Mouse (Mus musculus): ENCODE data around the gene Crtc1. TPM values are rescaled to one million over a fixed set of nuclear protein-coding genes. Genes with fewer than 3 reads are reported as not detected.

Gene Crtc1
- polyA plus RNA-seq, 1 experiment from 2014 or later: 23.0 TPM

GRCm38 (mm10) chr8:70340659-70341058 lies 98.7 kb downstream of the Crtc1 start:
- no peak overlapping the region for H3K4me3 ChIP-seq (ENCODE audit: low read depth, low read length)
- H3K4me1 ChIP-seq (ENCODE audit: control insufficient read depth, insufficient read depth, low read length): no peaks in the 10 kb centered on the region
- H3K27me3 ChIP-seq (ENCODE audit: control insufficient read depth, insufficient read depth, low read length): no peaks in the 10 kb centered on the region
- no peak for ATAC-seq (ENCODE audit: insufficient number of reproducible peaks, insufficient read depth, low FRiP score, low read depth)
- no peak overlapping the region for H3K4me2 ChIP-seq (replicated peaks; ENCODE audit: low read depth, low read length)
- H3K9me3 ChIP-seq (ENCODE audit: control insufficient read depth, low read depth, low read length): no peaks in the 10 kb centered on the region
- H3K36me3 ChIP-seq (ENCODE audit: control insufficient read depth, insufficient read depth, low read length): peaks cover 74% of the 10 kb centered on the region
- no peak overlapping the region for H3K27ac ChIP-seq (ENCODE audit: low read length)
- 90% methylated on average over 7 of the region's 7 CpGs for WGBS
- H3K9ac ChIP-seq (replicated peaks; ENCODE audit: low read depth, low read length): no peak overlapping the region

GRCm38 (mm10) chr8:70338931-70339330 lies 100.4 kb downstream of the Crtc1 start:
- Histone ChIP-seq H3K36me3 (ENCODE audit: control insufficient read depth, insufficient read depth, low read length) (peaks cover 91% of the 10 kb centered on the region), H3K4me2 (replicated peaks; ENCODE audit: low read depth, low read length) (no peak overlapping the region), H3K4me3 (ENCODE audit: low read depth, low read length) (no peak overlapping the region), H3K27ac (ENCODE audit: low read length) (no peak overlapping the region), H3K4me1 (ENCODE audit: control insufficient read depth, insufficient read depth, low read length) (no peaks in the 10 kb centered on the region), H3K9ac (replicated peaks; ENCODE audit: low read depth, low read length) (no peak overlapping the region), H3K27me3 (ENCODE audit: control insufficient read depth, insufficient read depth, low read length) (no peaks in the 10 kb centered on the region), H3K9me3 (ENCODE audit: control insufficient read depth, low read depth, low read length) (no peaks in the 10 kb centered on the region)
- no peak for ATAC-seq (ENCODE audit: insufficient number of reproducible peaks, insufficient read depth, low FRiP score, low read depth)
- WGBS: 90% methylated on average over 7 of the region's 7 CpGs

- Histone ChIP-seq H3K4me3 (ENCODE audit: low read depth, low read length) (no peak overlapping the region), H3K9ac (replicated peaks; ENCODE audit: low read depth, low read length) (no peak overlapping the region), H3K36me3 (ENCODE audit: control insufficient read depth, insufficient read depth, low read length) (peaks cover 66% of the 10 kb centered on the region), H3K4me1 (ENCODE audit: control insufficient read depth, insufficient read depth, low read length) (peaks cover 13% of the 10 kb centered on the region), H3K27me3 (ENCODE audit: control insufficient read depth, insufficient read depth, low read length) (no peaks in the 10 kb centered on the region), H3K9me3 (ENCODE audit: control insufficient read depth, low read depth, low read length) (no peaks in the 10 kb centered on the region), H3K27ac (ENCODE audit: low read length) (no peak overlapping the region), H3K4me2 (replicated peaks; ENCODE audit: low read depth, low read length) (no peak overlapping the region)
- WGBS: 96% methylated on average over 6 of the region's 6 CpGs
- no peak for ATAC-seq (ENCODE audit: insufficient number of reproducible peaks, insufficient read depth, low FRiP score, low read depth)
Measured at GRCm38 (mm10) chr8:70332878-70333202, 106.5 kb downstream of the Crtc1 start.

Other genes starting within 250 kb of the Crtc1 start
- 3.9 and 4.2 TPM in 2 replicates for gene Slc25a42, start 227.3 kb downstream of the Crtc1 start, polyA plus RNA-seq (2014; fragmentation: Nextera tagmentation; extraction: Ambion mirVana)
- gene Sugp2, start 205.4 kb downstream of the Crtc1 start, polyA plus RNA-seq (2014; fragmentation: Nextera tagmentation; extraction: Ambion mirVana): 30.7 and 34.6 TPM in 2 replicates
- 23.2 and 27.0 TPM in 2 replicates for gene Armc6, start 205.1 kb downstream of the Crtc1 start, polyA plus RNA-seq (2014; fragmentation: Nextera tagmentation; extraction: Ambion mirVana)
- gene Homer3, start 156.8 kb downstream of the Crtc1 start, polyA plus RNA-seq (2014; fragmentation: Nextera tagmentation; extraction: Ambion mirVana): 30.8 and 33.7 TPM in 2 replicates
- gene Ddx49, start 137.1 kb downstream of the Crtc1 start, polyA plus RNA-seq (2014; fragmentation: Nextera tagmentation; extraction: Ambion mirVana): 44.3 and 45.0 TPM in 2 replicates
- 320 and 341 TPM in 2 replicates for gene Cope, start 137.1 kb downstream of the Crtc1 start, polyA plus RNA-seq (2014; fragmentation: Nextera tagmentation; extraction: Ambion mirVana)
- gene Cers1, start 123.8 kb downstream of the Crtc1 start, polyA plus RNA-seq (2014; fragmentation: Nextera tagmentation; extraction: Ambion mirVana): 5.4 and 5.7 TPM in 2 replicates
- gene Gdf1, start 109.8 kb downstream of the Crtc1 start, polyA plus RNA-seq (2014; fragmentation: Nextera tagmentation; extraction: Ambion mirVana): 0.35 and 1.6 TPM in 2 replicates
- 17.0 and 17.1 TPM in 2 replicates for gene Upf1, start 86.3 kb downstream of the Crtc1 start, polyA plus RNA-seq (2014; fragmentation: Nextera tagmentation; extraction: Ambion mirVana)
- 0.38 TPM in 1 of 2 replicates, not detected in the other for gene Comp, start 66.0 kb downstream of the Crtc1 start, polyA plus RNA-seq (2014; fragmentation: Nextera tagmentation; extraction: Ambion mirVana)
- gene Klhl26, start 37.4 kb upstream of the Crtc1 start, polyA plus RNA-seq (2014; fragmentation: Nextera tagmentation; extraction: Ambion mirVana): 20.9 and 22.1 TPM in 2 replicates
- gene Tmem59l, start 47.8 kb upstream of the Crtc1 start, polyA plus RNA-seq (2014; fragmentation: Nextera tagmentation; extraction: Ambion mirVana): 4.8 and 6.4 TPM in 2 replicates
- gene Crlf1, start 53.6 kb upstream of the Crtc1 start, polyA plus RNA-seq (2014; fragmentation: Nextera tagmentation; extraction: Ambion mirVana): 1.6 and 1.8 TPM in 2 replicates
- 132 and 149 TPM in 2 replicates for gene Rex1bd, start 67.2 kb upstream of the Crtc1 start, polyA plus RNA-seq (2014; fragmentation: Nextera tagmentation; extraction: Ambion mirVana)
- gene Uba52, start 71.2 kb upstream of the Crtc1 start, polyA plus RNA-seq (2014; fragmentation: Nextera tagmentation; extraction: Ambion mirVana): 1,056 and 1,119 TPM in 2 replicates
- 258 and 281 TPM in 2 replicates for gene Fkbp8, start 88.1 kb upstream of the Crtc1 start, polyA plus RNA-seq (2014; fragmentation: Nextera tagmentation; extraction: Ambion mirVana)
- gene Kxd1, start 88.4 kb upstream of the Crtc1 start, polyA plus RNA-seq (2014; fragmentation: Nextera tagmentation; extraction: Ambion mirVana): 58.9 and 72.3 TPM in 2 replicates
- 17.1 and 17.9 TPM in 2 replicates for gene Ell, start 99.9 kb upstream of the Crtc1 start, polyA plus RNA-seq (2014; fragmentation: Nextera tagmentation; extraction: Ambion mirVana)
- gene Isyna1, start 154.8 kb upstream of the Crtc1 start, polyA plus RNA-seq (2014; fragmentation: Nextera tagmentation; extraction: Ambion mirVana): 81.3 and 82.4 TPM in 2 replicates
- 121 and 122 TPM in 2 replicates for gene Ssbp4, start 169.3 kb upstream of the Crtc1 start, polyA plus RNA-seq (2014; fragmentation: Nextera tagmentation; extraction: Ambion mirVana)
- 1.9 and 2.9 TPM in 2 replicates for gene Lrrc25, start 176.6 kb upstream of the Crtc1 start, polyA plus RNA-seq (2014; fragmentation: Nextera tagmentation; extraction: Ambion mirVana)
- gene Gdf15, start 192.9 kb upstream of the Crtc1 start, polyA plus RNA-seq (2014; fragmentation: Nextera tagmentation; extraction: Ambion mirVana): 0.17 and 0.24 TPM in 2 replicates
- 67.7 and 70.8 TPM in 2 replicates for gene Pgpep1, start 220.8 kb upstream of the Crtc1 start, polyA plus RNA-seq (2014; fragmentation: Nextera tagmentation; extraction: Ambion mirVana)
- gene Lsm4, start 233.7 kb upstream of the Crtc1 start, polyA plus RNA-seq (2014; fragmentation: Nextera tagmentation; extraction: Ambion mirVana): 234 and 244 TPM in 2 replicates